ENCODE assay signal across 9 mouse cellular contexts in the genomic region with DNA sequence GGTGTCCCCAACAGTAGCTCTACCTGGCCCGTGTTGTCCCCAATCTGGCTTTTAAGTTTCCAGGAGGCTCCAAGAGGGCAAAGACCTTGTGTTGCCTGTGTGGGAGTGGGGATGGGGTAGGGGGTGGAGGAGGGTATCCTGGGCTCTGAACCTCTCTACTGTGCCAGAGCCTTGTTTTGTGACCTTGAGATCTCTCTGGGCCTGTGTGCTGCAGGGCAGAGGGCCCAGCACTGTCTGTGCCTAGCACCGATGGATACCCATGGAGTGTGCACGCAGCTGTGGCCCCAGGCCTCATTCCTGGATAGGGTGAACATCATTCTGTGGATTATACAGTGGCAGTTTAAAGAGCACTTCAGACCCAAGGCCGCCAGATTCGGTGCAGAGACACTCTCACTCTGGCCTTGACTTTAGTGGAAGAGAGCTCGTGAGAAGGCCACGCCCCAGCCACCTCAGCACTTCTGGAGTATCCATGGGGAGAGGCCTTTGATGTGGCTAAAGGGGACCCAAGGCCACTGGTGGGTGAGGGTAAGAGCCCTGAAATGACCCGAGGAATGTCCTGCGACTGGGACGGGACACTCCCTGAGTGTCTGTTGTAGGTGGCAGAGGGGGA. TPM values are rescaled to one million over a fixed set of nuclear protein-coding genes. Genes with fewer than 3 reads are reported as not detected.
DNase-seq lines count a peak whose midpoint lies in the region; ATAC-seq and TF ChIP-seq lines count a peak whose summit lies in the region.
"Had no signal": no experiment of that assay in that cellular context is flagged by ENCODE, and none has a peak within 500 bp of the region (broad histone marks: within the 10 kb centered on the region; RNA-seq: fewer than 3 reads in every experiment).

No protein-coding gene starts in this region.

- H3K4me2 ChIP-seq in heart, embryonic 14.5 days (ENCODE audit: low read length): peak overlapping the region; percentile 90
- peak overlapping the region; percentile 91; the same call in 1 of the 2 replicates for H3K4me2 ChIP-seq in stomach, embryonic 14.5 days (replicated peaks; ENCODE audit: low read depth, low read length)
- H3K4me2 ChIP-seq in stomach, postnatal 0 days (replicated peaks; ENCODE audit: low read depth): no peak overlapping the region

- no peak overlapping the region; a peak in 1 of 4 replicates for H3K27ac ChIP-seq in heart, embryonic 14.5 days (replicated peaks in 1 of 2; ENCODE audit: control insufficient read depth in 1 of 2, insufficient read depth in 1 of 2, low read depth in 2 of 2, low read length in 2 of 2)
- no peak overlapping the region for H3K27ac ChIP-seq in stomach, embryonic 14.5 days (ENCODE audit: low read length)
- no peak overlapping the region for H3K27ac ChIP-seq in stomach, postnatal 0 days (replicated peaks)
- H3K27ac ChIP-seq: hindbrain, embryonic 14.5 days had no signal

- peak overlapping the region; percentile 93 for H3K9ac ChIP-seq in heart, embryonic 14.5 days (ENCODE audit: low read length)
- H3K9ac ChIP-seq in stomach, embryonic 14.5 days (replicated peaks; ENCODE audit: low read depth, low read length): no peak overlapping the region
- no peak overlapping the region for H3K9ac ChIP-seq in stomach, postnatal 0 days (ENCODE audit: low read length)
- H3K9ac ChIP-seq: hindbrain, embryonic 14.5 days had no signal

- H3K36me3 ChIP-seq in heart, embryonic 14.5 days (ENCODE audit: control insufficient read depth, insufficient read depth, low read length): peaks cover 45% of the 10 kb centered on the region
- peaks cover 6% of the 10 kb centered on the region; the same call in 1 of the 2 replicates for H3K36me3 ChIP-seq in stomach, embryonic 14.5 days (ENCODE audit: control insufficient read depth, insufficient read depth, low read length)
- no peaks in the 10 kb centered on the region for H3K36me3 ChIP-seq in stomach, postnatal 0 days (ENCODE audit: control insufficient read depth, insufficient read depth, low read length)

- no peak for ATAC-seq in heart, embryonic 14.5 days (ENCODE audit: insufficient number of reproducible peaks, insufficient read depth, low FRiP score, low read depth)
- ATAC-seq in stomach, embryonic 14.5 days (ENCODE audit: insufficient number of reproducible peaks, insufficient read depth, low FRiP score, low read depth): no peak
- no peak for ATAC-seq in stomach, postnatal 0 days (ENCODE audit: low FRiP score, low TSS enrichment)
- ATAC-seq in megakaryocyte-erythroid progenitor cell, adult 5-6 weeks (replicated peaks; ENCODE audit: low FRiP score, low TSS enrichment, poor library complexity, severe bottlenecking): no peak

- H3K27me3 ChIP-seq in heart, embryonic 14.5 days (ENCODE audit: control insufficient read depth, insufficient read depth, low read length): no peaks in the 10 kb centered on the region
- H3K27me3 ChIP-seq in stomach, embryonic 14.5 days (ENCODE audit: control insufficient read depth, insufficient read depth, low read length): no peaks in the 10 kb centered on the region
- no peaks in the 10 kb centered on the region for H3K27me3 ChIP-seq in stomach, postnatal 0 days (ENCODE audit: control insufficient read depth, insufficient read depth, low read length)

- 53% methylated on average over 10 of the region's 10 CpGs for WGBS in heart, embryonic 14.5 days
- WGBS in stomach, embryonic 14.5 days: 77% methylated on average over 10 of the region's 10 CpGs
- WGBS in stomach, postnatal 0 days: 78% methylated on average over 10 of the region's 10 CpGs

- H3K4me3 ChIP-seq in heart, embryonic 14.5 days (ENCODE audit: control insufficient read depth in 1 of 2, insufficient read depth in 1 of 2, low read depth in 1 of 2, low read length in 2 of 2): peak overlapping the region; percentile 65 to 86; a peak in 2 of 4 replicates
- H3K4me3 ChIP-seq in stomach, embryonic 14.5 days (ENCODE audit: low read depth, low read length): no peak overlapping the region
- no peak overlapping the region for H3K4me3 ChIP-seq in stomach, postnatal 0 days (ENCODE audit: low read depth, low read length)

- peaks cover 21 to 32% of the 10 kb centered on the region in 2 experiments for H3K4me1 ChIP-seq in heart, embryonic 14.5 days (ENCODE audit: control insufficient read depth in 2 of 2, insufficient read depth in 2 of 2, low read length in 2 of 2)
- H3K4me1 ChIP-seq in stomach, embryonic 14.5 days (ENCODE audit: control insufficient read depth, insufficient read depth, low read length): peaks cover 14% of the 10 kb centered on the region
- no peaks in the 10 kb centered on the region; the same call in 1 of the 2 replicates for H3K4me1 ChIP-seq in stomach, postnatal 0 days (replicated peaks; ENCODE audit: control insufficient read depth, insufficient read depth)

- no peak for TF ChIP-seq EP300 in stomach, postnatal 0 days (optimal IDR thresholded peaks at IDR 0.05)

- no peak for DNase-seq in heart, adult 11 months
- no peak for DNase-seq in stomach, postnatal 0 days (ENCODE audit: low spot score)
- DNase-seq in kidney, postnatal 10 days: peak; percentile 11
- DNase-seq in frontal cortex, postnatal 14 days (ENCODE audit: low spot score in 2 of 2): no peak
- no peak for DNase-seq in urinary bladder, adult 18-20 months (ENCODE audit: low spot score in 2 of 2)

- no peaks in the 10 kb centered on the region for H3K9me3 ChIP-seq in heart, embryonic 14.5 days (ENCODE audit: control insufficient read depth, low read length)
- no peaks in the 10 kb centered on the region for H3K9me3 ChIP-seq in stomach, embryonic 14.5 days (ENCODE audit: control insufficient read depth, low read depth, low read length)
- H3K9me3 ChIP-seq in stomach, postnatal 0 days (ENCODE audit: control insufficient read depth, low read length): no peaks in the 10 kb centered on the region

- no peak for TF ChIP-seq CTCF in stomach, postnatal 0 days (IDR thresholded peaks at IDR 0.05; ENCODE audit: low read depth)

RNA-seq across cellular contexts. Expression of a gene that starts 2.0 kb away (rescaled TPM):
- polyA plus RNA-seq in heart, embryonic 14.5 days (2014; fragmentation: Nextera tagmentation; extraction: Ambion mirVana): 85.6 and 88.7 TPM in 2 replicates
- polyA plus RNA-seq in stomach, embryonic 14.5 days (2014; fragmentation: Nextera tagmentation; extraction: Ambion mirVana): 48.0 and 55.8 TPM in 2 replicates
- 55.9 and 57.3 TPM in 2 replicates for polyA plus RNA-seq in stomach, postnatal 0 days (2015; fragmentation: Nextera tagmentation; extraction: Ambion mirVana)
- total RNA-seq in megakaryocyte-erythroid progenitor cell, adult 5-6 weeks (2014; fragmentation: Nextera tagmentation): 16.9 and 25.1 TPM in 2 replicates
- 13.7 and 21.5 TPM in 2 replicates for total RNA-seq in megakaryocyte-erythroid progenitor cell, adult 5-6 weeks (2017)

RNA-seq across cellular contexts. Expression of a gene that starts 29.0 kb away (rescaled TPM):
- 17.2 and 17.6 TPM in 2 replicates for polyA plus RNA-seq in heart, embryonic 14.5 days (2014; fragmentation: Nextera tagmentation; extraction: Ambion mirVana)
- 25.4 and 25.6 TPM in 2 replicates for polyA plus RNA-seq in stomach, embryonic 14.5 days (2014; fragmentation: Nextera tagmentation; extraction: Ambion mirVana)
- 9.0 and 9.7 TPM in 2 replicates for polyA plus RNA-seq in stomach, postnatal 0 days (2015; fragmentation: Nextera tagmentation; extraction: Ambion mirVana)
- total RNA-seq in megakaryocyte-erythroid progenitor cell, adult 5-6 weeks (2014; fragmentation: Nextera tagmentation): 9.2 and 11.4 TPM in 2 replicates
- 8.0 and 12.4 TPM in 2 replicates for total RNA-seq in megakaryocyte-erythroid progenitor cell, adult 5-6 weeks (2017)

RNA-seq across cellular contexts. Expression of a gene that starts 35.1 kb away (rescaled TPM):
- 72.4 and 73.1 TPM in 2 replicates for polyA plus RNA-seq in heart, embryonic 14.5 days (2014; fragmentation: Nextera tagmentation; extraction: Ambion mirVana)
- 34.6 and 40.7 TPM in 2 replicates for polyA plus RNA-seq in stomach, embryonic 14.5 days (2014; fragmentation: Nextera tagmentation; extraction: Ambion mirVana)
- 18.3 and 19.9 TPM in 2 replicates for polyA plus RNA-seq in stomach, postnatal 0 days (2015; fragmentation: Nextera tagmentation; extraction: Ambion mirVana)
- 33.5 and 45.3 TPM in 2 replicates for total RNA-seq in megakaryocyte-erythroid progenitor cell, adult 5-6 weeks (2014; fragmentation: Nextera tagmentation)
- total RNA-seq in megakaryocyte-erythroid progenitor cell, adult 5-6 weeks (2017): 79.9 and 110 TPM in 2 replicates

Comparison
In these comparisons a context has a peak if more than half of its experiments do, and no peak if none do; other contexts are left out.
1. H3K4me3 ChIP-seq: peak in heart, embryonic 14.5 days (2 of 2); none in stomach, embryonic 14.5 days (single experiment) and stomach, postnatal 0 days (single experiment).